In the genomic region with DNA sequence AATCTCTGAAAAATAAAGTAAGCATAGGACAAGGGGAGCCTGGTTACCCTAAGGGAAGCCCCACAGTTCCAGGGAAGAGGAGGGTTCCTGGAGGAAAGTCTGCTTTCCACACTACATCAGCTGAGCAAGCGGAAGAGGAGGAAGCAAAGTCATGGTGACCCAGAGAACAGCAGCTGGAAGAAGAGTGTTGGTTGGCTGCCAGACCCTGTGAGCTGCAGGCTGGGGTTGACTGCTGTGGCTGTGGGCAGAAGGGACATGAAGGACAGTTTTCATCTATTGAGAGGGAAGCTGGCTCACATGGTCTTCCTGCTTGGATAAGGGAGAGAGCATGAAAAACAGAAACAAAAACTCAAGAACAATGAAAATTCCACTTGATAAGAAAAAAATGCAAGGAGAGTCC, we compare ENCODE assay signal across 19 mouse cellular contexts. TPM values are rescaled to one million over a fixed set of nuclear protein-coding genes. Genes with fewer than 3 reads are reported as not detected.
DNase-seq lines count a peak whose midpoint lies in the region; ATAC-seq lines count a peak whose summit lies in the region.
"Had no signal": no experiment of that assay in that cellular context is flagged by ENCODE, and none has a peak within 500 bp of the region (broad histone marks: within the 10 kb centered on the region; RNA-seq: fewer than 3 reads in every experiment).

No protein-coding gene starts in this region.

- ATAC-seq in lung, embryonic 16.5 days (ENCODE audit: low read depth) = peak; percentile 62; the same call in 1 of the 2 replicates
- ATAC-seq in heart, embryonic 16.5 days (replicated peaks; ENCODE audit: extremely low read depth, insufficient read depth, low FRiP score) = peak; percentile 86
- ATAC-seq in megakaryocyte-erythroid progenitor cell, adult 5-6 weeks (replicated peaks; ENCODE audit: low FRiP score, low TSS enrichment, poor library complexity, severe bottlenecking) = no peak
- ATAC-seq: forebrain, embryonic 14.5 days; intestine, postnatal 0 days; midbrain, embryonic 16.5 days had no signal

- no peak overlapping the region for H3K4me3 ChIP-seq in lung, embryonic 16.5 days (ENCODE audit: low read length)
- no peak overlapping the region for H3K4me3 ChIP-seq in heart, embryonic 16.5 days (ENCODE audit: low read length)
- H3K4me3 ChIP-seq: embryonic facial prominence, embryonic 12.5 days; liver, embryonic 15.5 days; neural tube, embryonic 15.5 days had no signal

- whole genome bisulfite sequencing in lung, embryonic 16.5 days = 74% methylated on average over 1 of the region's 1 CpGs
- 27% methylated on average over 1 of the region's 1 CpGs for WGBS in heart, embryonic 16.5 days

- H3K27ac ChIP-seq in lung, embryonic 16.5 days (ENCODE audit: low read length) = peak overlapping the region; percentile 13; the same call in 1 of the 2 replicates
- H3K27ac ChIP-seq in heart, embryonic 16.5 days (ENCODE audit: low read length) = peak overlapping the region; percentile 68
- H3K27ac ChIP-seq: embryonic facial prominence, embryonic 12.5 days; liver, embryonic 15.5 days; neural tube, embryonic 15.5 days had no signal

- DNase-seq in adrenal gland, postnatal 36 days = peak; percentile 12 to 39
- no peak for DNase-seq in adrenal gland, postnatal 4 days (ENCODE audit: low spot score in 2 of 2)
- no peak for DNase-seq in lung, adult 18-20 months
- peak; percentile 64 to 68 for DNase-seq in kidney, postnatal 4 days
- DNase-seq in frontal cortex, postnatal 10 days (ENCODE audit: low spot score in 2 of 2) = no peak
- DNase-seq: cerebellum, adult 11-12 months; spleen, adult 18-20 months had no signal

- H3K9ac ChIP-seq in lung, embryonic 16.5 days (ENCODE audit: low read length) = no peak overlapping the region
- H3K9ac ChIP-seq in heart, embryonic 16.5 days (ENCODE audit: low read length) = no peak overlapping the region
- H3K9ac ChIP-seq: embryonic facial prominence, embryonic 12.5 days; liver, embryonic 15.5 days; neural tube, embryonic 15.5 days had no signal

- H3K36me3 ChIP-seq in lung, embryonic 16.5 days (ENCODE audit: control insufficient read depth, insufficient read depth, low read length) = peaks cover 16% of the 10 kb centered on the region
- peaks cover 2% of the 10 kb centered on the region; the same call in 1 of the 2 replicates for H3K36me3 ChIP-seq in heart, embryonic 16.5 days (ENCODE audit: control insufficient read depth, insufficient read depth)

- H3K4me2 ChIP-seq in lung, embryonic 16.5 days (ENCODE audit: low read depth, low read length) = no peak overlapping the region
- no peak overlapping the region for H3K4me2 ChIP-seq in heart, embryonic 16.5 days (ENCODE audit: low read depth, low read length)
- H3K4me2 ChIP-seq: embryonic facial prominence, embryonic 12.5 days; liver, embryonic 15.5 days; neural tube, embryonic 15.5 days had no signal

- no peaks in the 10 kb centered on the region for H3K4me1 ChIP-seq in lung, embryonic 16.5 days (replicated peaks; ENCODE audit: control insufficient read depth, insufficient read depth, low read length)
- H3K4me1 ChIP-seq in heart, embryonic 16.5 days (ENCODE audit: control insufficient read depth, insufficient read depth, low read length) = peaks cover 6% of the 10 kb centered on the region
- H3K4me1 ChIP-seq: embryonic facial prominence, embryonic 12.5 days; liver, embryonic 15.5 days; neural tube, embryonic 15.5 days had no signal

- H3K9me3 ChIP-seq in lung, embryonic 16.5 days (ENCODE audit: control insufficient read depth, low read length) = no peaks in the 10 kb centered on the region
- 0 out of 2 replicates have a peak, but pooled peaks cover 2% of the 10 kb centered on the region for H3K9me3 ChIP-seq in heart, embryonic 16.5 days (replicated peaks; ENCODE audit: control insufficient read depth, low read length)
- H3K9me3 ChIP-seq: embryonic facial prominence, embryonic 12.5 days; liver, embryonic 15.5 days; neural tube, embryonic 15.5 days had no signal

- H3K27me3 ChIP-seq in lung, embryonic 16.5 days (ENCODE audit: control insufficient read depth, insufficient read depth, low read depth, low read length) = no peaks in the 10 kb centered on the region
- no peaks in the 10 kb centered on the region for H3K27me3 ChIP-seq in heart, embryonic 16.5 days (ENCODE audit: control insufficient read depth, insufficient read depth, low read length)
- H3K27me3 ChIP-seq: embryonic facial prominence, embryonic 12.5 days; liver, embryonic 15.5 days; neural tube, embryonic 15.5 days had no signal

RNA-seq across cellular contexts. Expression of a gene that starts 57.0 kb away (rescaled TPM):
- 1 to 10 TPM in 1 of 2 experiments, not detected in 1; 1.2 TPM for total RNA-seq in adrenal gland, postnatal 36 days (2021)
- 100 to 1,000 TPM in 1 of 2 experiments, 10 to 100 TPM in 1; 10.4 to 267 TPM for total RNA-seq in adrenal gland, postnatal 4 days (2021)
- 2.3 and 22.1 TPM in 2 replicates for polyA plus RNA-seq in lung, embryonic 16.5 days (2015; fragmentation: Nextera tagmentation; extraction: Ambion mirVana)
- polyA plus RNA-seq in heart, embryonic 16.5 days (2015; fragmentation: Nextera tagmentation; extraction: Ambion mirVana) = 1.5 TPM in 2 replicates
- total RNA-seq in megakaryocyte-erythroid progenitor cell, adult 5-6 weeks (2014; fragmentation: Nextera tagmentation) = not detected in 2 replicates
- not detected in 2 replicates for total RNA-seq in megakaryocyte-erythroid progenitor cell, adult 5-6 weeks (2017)
- total RNA-seq: heart, postnatal 36 days; left cerebral cortex, adult 8-10 months; MEL had no signal
- polyA plus RNA-seq: forebrain, embryonic 14.5 days; midbrain, embryonic 16.5 days had no signal

Comparison
In these comparisons a context has a peak if more than half of its experiments do, and no peak if none do; other contexts are left out.
1. DNase-seq: peak in adrenal gland, postnatal 36 days (2 of 2) and kidney, postnatal 4 days (2 of 2); none in adrenal gland, postnatal 4 days (0 of 2), lung, adult 18-20 months (0 of 2) and frontal cortex, postnatal 10 days (0 of 2).
2. RNA of a gene that starts 57.0 kb away (total RNA-seq): 10.4 to 267 TPM in adrenal gland, postnatal 4 days; 1.2 TPM in adrenal gland, postnatal 36 days and not detected in megakaryocyte-erythroid progenitor cell, adult 5-6 weeks; every median in the first group is over 4 times any median in the second.